Mouse (Mus musculus): ENCODE data around the gene Hsd17b7. TPM values are rescaled to one million over a fixed set of nuclear protein-coding genes. Genes with fewer than 3 reads are reported as not detected.

Gene Hsd17b7
- polyA plus RNA-seq, 1 experiment from 2014 or later = 21.0 TPM

GRCm38 (mm10) chr1:169934005-169934725, 34.9 kb downstream of the Hsd17b7 start:
- WGBS = 39% methylated on average over 16 of the region's 16 CpGs
- no peaks in the 10 kb centered on the region for H3K9me3 ChIP-seq
- H3K27ac ChIP-seq (replicated peaks) = no peak overlapping the region
- peaks cover 6% of the 10 kb centered on the region; the same call in 1 of the 2 replicates for H3K4me1 ChIP-seq
- peak overlapping the region; percentile 65 for H3K4me2 ChIP-seq
- peak overlapping the region; percentile 64; the same call in 1 of the 2 replicates for H3K9ac ChIP-seq
- no peaks in the 10 kb centered on the region; the same call in 1 of the 2 replicates for H3K27me3 ChIP-seq (replicated peaks)
- peak overlapping the region; percentile 40 for H3K4me3 ChIP-seq
- no peaks in the 10 kb centered on the region for H3K36me3 ChIP-seq
- ATAC-seq (ENCODE audit: extremely low read depth, insufficient number of reproducible peaks, low FRiP score, low TSS enrichment) = no peak

GRCm38 (mm10) chr1:169932122-169932746, 36.8 kb downstream of the Hsd17b7 start:
- H3K9ac ChIP-seq = no peak overlapping the region
- WGBS = 71% methylated on average over 7 of the region's 7 CpGs
- H3K27me3 ChIP-seq (replicated peaks) = no peaks in the 10 kb centered on the region; the same call in 1 of the 2 replicates
- H3K4me1 ChIP-seq = peaks cover 6% of the 10 kb centered on the region; the same call in 1 of the 2 replicates
- H3K9me3 ChIP-seq = no peaks in the 10 kb centered on the region
- no peak overlapping the region for H3K4me3 ChIP-seq
- H3K27ac ChIP-seq (replicated peaks) = no peak overlapping the region
- H3K4me2 ChIP-seq = no peak overlapping the region
- H3K36me3 ChIP-seq = no peaks in the 10 kb centered on the region
- ATAC-seq (ENCODE audit: extremely low read depth, insufficient number of reproducible peaks, low FRiP score, low TSS enrichment) = no peak

GRCm38 (mm10) chr1:169931698-169932097, 37.3 kb downstream of the Hsd17b7 start:
- H3K4me3 ChIP-seq = no peak overlapping the region
- WGBS = 69% methylated on average over 7 of the region's 7 CpGs
- H3K9me3 ChIP-seq = no peaks in the 10 kb centered on the region
- H3K4me1 ChIP-seq = peaks cover 6% of the 10 kb centered on the region; the same call in 1 of the 2 replicates
- H3K4me2 ChIP-seq = no peak overlapping the region
- H3K9ac ChIP-seq = no peak overlapping the region
- no peak for ATAC-seq (ENCODE audit: extremely low read depth, insufficient number of reproducible peaks, low FRiP score, low TSS enrichment)
- H3K27me3 ChIP-seq (replicated peaks) = no peaks in the 10 kb centered on the region; the same call in 1 of the 2 replicates
- no peak overlapping the region for H3K27ac ChIP-seq (replicated peaks)
- no peaks in the 10 kb centered on the region for H3K36me3 ChIP-seq

- Histone ChIP-seq H3K9ac (0 out of 2 replicates have a peak within 1 kb of the TSS, but pooled peaks have one; percentile 16), H3K27me3 (replicated peaks) (no peaks in the 10 kb centered on the region; the same call in 1 of the 2 replicates), H3K4me1 (no peaks in the 10 kb centered on the region), H3K4me3 (no peak within 1 kb of the TSS), H3K9me3 (no peaks in the 10 kb centered on the region), H3K27ac (replicated peaks) (no peak within 1 kb of the TSS), H3K36me3 (no peaks in the 10 kb centered on the region), H3K4me2 (peak within 1 kb of the TSS; percentile 42)
- no peak for ATAC-seq (ENCODE audit: extremely low read depth, insufficient number of reproducible peaks, low FRiP score, low TSS enrichment)
- 17% methylated on average over 12 of the region's 12 CpGs for WGBS
These were observed 40.5 kb downstream of the Hsd17b7 start, which contains the start of gene Ccdc190 for GRCm38 (mm10) chr1:169928454-169928971. Gene Ccdc190 (plus strand): TSS chr1:169928648.

- no peak for ATAC-seq (ENCODE audit: extremely low read depth, insufficient number of reproducible peaks, low FRiP score, low TSS enrichment)
- 52% methylated on average over 8 of the region's 8 CpGs for WGBS
- no peak overlapping the region for H3K4me2 ChIP-seq
These were observed 41.2 kb downstream of the Hsd17b7 start for GRCm38 (mm10) chr1:169927753-169928369.

GRCm38 (mm10) chr1:169924567-169924966, 44.5 kb downstream of the Hsd17b7 start:
- H3K4me2 ChIP-seq = no peak overlapping the region
- no peak for ATAC-seq (ENCODE audit: extremely low read depth, insufficient number of reproducible peaks, low FRiP score, low TSS enrichment)
- 58% methylated on average over 2 of the region's 2 CpGs for WGBS

More at GRCm38 (mm10) chr1:169927753-169928369, 41.2 kb downstream of the Hsd17b7 start:
- Histone ChIP-seq H3K9me3 (no peaks in the 10 kb centered on the region), H3K27ac (replicated peaks) (no peak overlapping the region), H3K4me1 (no peaks in the 10 kb centered on the region), H3K27me3 (replicated peaks) (no peaks in the 10 kb centered on the region; the same call in 1 of the 2 replicates), H3K9ac (no peak overlapping the region), H3K4me3 (no peak overlapping the region), H3K36me3 (no peaks in the 10 kb centered on the region)

GRCm38 (mm10) chr1:169921710-169922211, 47.3 kb downstream of the Hsd17b7 start:
- no peaks in the 10 kb centered on the region for H3K36me3 ChIP-seq
- 31% methylated on average over 8 of the region's 8 CpGs for WGBS

More at GRCm38 (mm10) chr1:169924567-169924966, 44.5 kb downstream of the Hsd17b7 start:
- peaks cover 16% of the 10 kb centered on the region for H3K27me3 ChIP-seq (replicated peaks)
- H3K4me1 ChIP-seq = no peaks in the 10 kb centered on the region
- H3K36me3 ChIP-seq = no peaks in the 10 kb centered on the region
- no peak overlapping the region for H3K4me3 ChIP-seq
- H3K9me3 ChIP-seq = no peaks in the 10 kb centered on the region
- no peak overlapping the region for H3K27ac ChIP-seq (replicated peaks)
- no peak overlapping the region for H3K9ac ChIP-seq

GRCm38 (mm10) chr1:169919211-169919610, 49.8 kb downstream of the Hsd17b7 start:
- H3K36me3 ChIP-seq = no peaks in the 10 kb centered on the region
- peaks cover 19% of the 10 kb centered on the region for H3K27me3 ChIP-seq (replicated peaks)
- no peaks in the 10 kb centered on the region for H3K9me3 ChIP-seq
- H3K9ac ChIP-seq = peak overlapping the region; percentile 62; the same call in 1 of the 2 replicates
- 5% methylated on average over 11 of the region's 11 CpGs for WGBS
- H3K4me2 ChIP-seq = peak overlapping the region; percentile 49
- peaks cover 8% of the 10 kb centered on the region for H3K4me1 ChIP-seq
- H3K27ac ChIP-seq (replicated peaks) = no peak overlapping the region
- no peak for ATAC-seq (ENCODE audit: extremely low read depth, insufficient number of reproducible peaks, low FRiP score, low TSS enrichment)
- 0 out of 2 replicates have a peak overlapping the region, but pooled peaks have one; percentile 13 for H3K4me3 ChIP-seq

More at GRCm38 (mm10) chr1:169921710-169922211, 47.3 kb downstream of the Hsd17b7 start:
- Histone ChIP-seq H3K4me2 (peak overlapping the region; percentile 38), H3K4me1 (peaks cover 5% of the 10 kb centered on the region), H3K9me3 (no peaks in the 10 kb centered on the region), H3K9ac (0 out of 2 replicates have a peak overlapping the region, but pooled peaks have one; percentile 14), H3K27ac (replicated peaks) (no peak overlapping the region), H3K4me3 (no peak overlapping the region), H3K27me3 (replicated peaks) (peaks cover 19% of the 10 kb centered on the region)
- ATAC-seq (ENCODE audit: extremely low read depth, insufficient number of reproducible peaks, low FRiP score, low TSS enrichment) = no peak

- Histone ChIP-seq H3K4me1 (peaks cover 8% of the 10 kb centered on the region), H3K9ac (no peak overlapping the region), H3K9me3 (no peaks in the 10 kb centered on the region), H3K4me2 (no peak overlapping the region), H3K27me3 (replicated peaks) (peaks cover 19% of the 10 kb centered on the region), H3K4me3 (no peak overlapping the region), H3K27ac (replicated peaks) (no peak overlapping the region), H3K36me3 (no peaks in the 10 kb centered on the region)
- WGBS = 32% methylated on average over 4 of the region's 4 CpGs
- no peak for ATAC-seq (ENCODE audit: extremely low read depth, insufficient number of reproducible peaks, low FRiP score, low TSS enrichment)
These were observed 51.0 kb downstream of the Hsd17b7 start for GRCm38 (mm10) chr1:169917998-169918397.

GRCm38 (mm10) chr1:169917115-169917796, 51.8 kb downstream of the Hsd17b7 start:
- H3K4me2 ChIP-seq = no peak overlapping the region
- peaks cover 19% of the 10 kb centered on the region for H3K27me3 ChIP-seq (replicated peaks)
- no peak for ATAC-seq (ENCODE audit: extremely low read depth, insufficient number of reproducible peaks, low FRiP score, low TSS enrichment)
- H3K9me3 ChIP-seq = no peaks in the 10 kb centered on the region
- no peak overlapping the region for H3K27ac ChIP-seq (replicated peaks)
- 39% methylated on average over 9 of the region's 9 CpGs for WGBS
- H3K4me3 ChIP-seq = no peak overlapping the region
- H3K4me1 ChIP-seq = peaks cover 8% of the 10 kb centered on the region
- H3K9ac ChIP-seq = no peak overlapping the region
- H3K36me3 ChIP-seq = no peaks in the 10 kb centered on the region

Measured in heart, embryonic 13.5 days (tissue).